Mouse (Mus musculus): ENCODE data around the gene Gm10912.
A peak's percentile ranks its signal among the peaks of the same experiment; 100 is the strongest.
"Not testable (repeated sequence)": the region's sequence is repeated elsewhere in the genome, so short reads cannot be mapped to it uniquely, and the experiment has no call there.

The Gm10912 gene

GRCm38 (mm10) chr2:104069704-104070185 lies 4.1 kb downstream of the Gm10912 start, which contains the start of gene Cd59b:
Cd59b (plus strand) TSS chr2:104069849.
- peak; percentile 39 for DNase-seq

DNA sequence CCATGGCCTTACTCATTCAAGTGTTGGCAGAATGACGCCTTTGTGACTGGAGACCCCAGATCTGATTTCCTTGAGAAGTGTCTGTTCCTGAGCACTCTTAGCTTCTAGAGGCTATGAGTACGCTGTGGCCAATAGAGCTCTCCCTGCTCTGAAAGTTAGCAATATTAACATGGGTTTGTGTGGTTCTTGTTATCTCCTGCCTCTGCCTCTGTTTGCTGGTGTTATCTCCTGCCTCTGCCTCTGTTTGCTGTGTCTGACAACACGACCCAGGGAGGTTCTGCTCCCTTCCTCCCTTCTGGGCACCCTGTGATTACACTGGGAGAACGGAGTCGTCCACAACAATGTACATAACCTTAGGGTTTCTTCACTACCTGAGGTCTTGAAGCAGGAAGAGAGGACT lies 12.7 kb downstream of the Gm10912 start:
- DNase-seq, result not testable (repeated sequence)

DNA sequence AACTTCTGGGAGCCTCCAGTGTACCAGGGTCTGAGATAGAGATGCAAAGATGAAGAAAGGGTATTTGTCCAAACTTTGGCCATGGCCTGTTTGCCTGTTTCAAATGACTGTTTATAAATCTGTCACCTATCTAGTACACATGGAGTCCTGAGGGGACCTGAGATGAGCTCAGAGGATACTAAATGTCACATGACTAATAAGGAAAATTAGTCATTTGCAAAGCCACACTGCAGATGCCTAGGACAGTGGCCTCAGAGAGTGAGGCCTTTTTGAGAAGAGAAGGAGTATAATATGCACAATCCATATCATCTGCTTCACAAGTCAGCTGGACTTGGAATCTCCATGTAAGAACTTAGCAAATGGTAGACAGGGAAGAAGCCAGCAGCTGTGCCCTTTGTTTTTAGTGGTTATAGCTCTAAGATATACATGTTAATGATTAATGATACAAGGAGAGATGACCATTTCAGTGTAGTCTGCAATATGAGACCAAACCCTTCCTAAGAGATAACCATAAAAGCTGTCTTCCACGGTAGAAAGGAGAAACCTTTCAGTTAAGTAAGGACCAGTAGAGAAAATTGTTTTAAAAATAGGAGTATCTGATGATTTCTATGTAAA lies 15.9 kb downstream of the Gm10912 start:
- DNase-seq, result not testable (repeated sequence)

DNA sequence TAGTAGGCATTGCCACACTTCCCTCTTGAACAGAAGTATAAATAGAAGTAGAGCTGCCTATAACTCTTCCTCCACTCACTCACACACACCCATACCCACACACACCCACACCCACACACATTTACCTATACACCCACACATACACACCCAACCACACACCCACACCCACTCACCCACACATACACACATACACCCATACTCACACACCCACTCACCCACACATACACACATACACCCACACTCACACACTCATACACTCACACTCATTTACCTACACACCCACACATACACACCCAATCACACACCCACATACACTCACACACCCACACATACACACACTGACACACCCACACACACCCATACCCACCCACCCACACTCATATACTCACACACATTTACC lies 16.8 kb downstream of the Gm10912 start:
- DNase-seq, result no peak

GRCm38 (mm10) chr2:104084027-104084426 lies 18.4 kb downstream of the Gm10912 start:
- DNase-seq, result not testable (repeated sequence)

DNA sequence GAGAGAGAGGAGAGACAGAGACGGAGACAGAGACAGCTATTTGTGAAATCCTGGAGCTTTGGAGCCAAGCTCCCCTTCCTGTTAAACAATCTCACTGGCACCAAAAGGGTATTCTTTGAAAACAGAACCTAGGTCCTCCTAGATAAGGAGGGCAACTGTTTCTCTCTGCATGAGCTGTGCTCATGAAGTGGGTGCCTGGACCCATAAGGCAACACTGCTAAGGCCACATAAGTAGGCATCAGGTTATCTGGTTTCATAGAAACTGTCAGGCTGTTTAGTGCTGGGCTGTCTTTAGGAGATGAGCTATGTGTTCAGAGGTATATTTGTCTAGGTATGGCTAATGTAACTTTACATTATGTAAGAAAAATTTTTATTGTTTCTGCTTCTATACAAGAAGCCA lies 21.9 kb downstream of the Gm10912 start:
- not testable (repeated sequence) for DNase-seq

GRCm38 (mm10) chr2:104093305-104093704 lies 27.7 kb downstream of the Gm10912 start:
- DNase-seq, result no peak

GRCm38 (mm10) chr2:104095741-104096213 lies 30.2 kb downstream of the Gm10912 start, which contains the start of gene Cd59a:
Cd59a (plus strand) TSS chr2:104095801.
- DNase-seq, result peak; percentile 81

DNA sequence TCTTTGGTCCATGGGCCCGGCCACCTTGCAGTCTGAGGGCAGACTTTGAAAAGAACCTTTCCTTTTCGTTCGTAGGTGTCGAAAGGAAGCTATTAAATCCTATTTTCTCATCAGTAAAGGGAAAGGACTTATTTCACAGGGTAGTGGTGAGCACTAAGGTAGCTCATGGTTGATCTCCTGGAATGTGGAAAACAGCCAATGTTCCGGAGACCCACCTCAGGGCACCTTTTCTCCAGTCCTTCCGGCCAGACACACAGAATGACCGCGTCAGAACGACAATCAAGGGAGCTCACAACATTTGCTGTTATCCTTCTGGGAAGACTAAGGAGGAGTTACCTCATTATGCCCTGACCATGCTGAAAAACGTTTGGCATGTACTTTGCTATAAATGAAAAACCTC lies 30.6 kb downstream of the Gm10912 start:
- no peak for DNase-seq

DNA sequence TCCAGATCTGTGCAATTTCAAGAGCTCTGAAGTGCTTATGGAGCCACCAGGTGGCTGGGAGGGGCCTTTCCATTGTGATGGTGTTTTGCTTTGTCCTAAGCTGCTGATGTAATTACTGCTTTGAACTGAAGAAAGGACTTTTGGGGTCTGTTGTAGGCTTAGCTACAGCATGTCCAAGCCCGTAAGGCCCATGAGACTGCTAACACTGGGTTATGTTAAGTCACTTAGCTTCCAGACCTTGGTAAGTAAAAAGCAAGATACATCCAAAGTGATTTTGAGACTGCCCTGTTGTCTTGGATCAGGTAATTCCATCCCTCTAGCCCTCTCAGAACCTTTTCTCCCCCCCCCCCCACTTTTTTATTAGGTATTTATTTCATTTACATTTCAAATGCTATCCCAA lies 31.2 kb downstream of the Gm10912 start:
- not testable (repeated sequence) for DNase-seq

GRCm38 (mm10) chr2:104097396-104097795 lies 31.8 kb downstream of the Gm10912 start:
- DNase-seq, result not testable (repeated sequence)

DNA sequence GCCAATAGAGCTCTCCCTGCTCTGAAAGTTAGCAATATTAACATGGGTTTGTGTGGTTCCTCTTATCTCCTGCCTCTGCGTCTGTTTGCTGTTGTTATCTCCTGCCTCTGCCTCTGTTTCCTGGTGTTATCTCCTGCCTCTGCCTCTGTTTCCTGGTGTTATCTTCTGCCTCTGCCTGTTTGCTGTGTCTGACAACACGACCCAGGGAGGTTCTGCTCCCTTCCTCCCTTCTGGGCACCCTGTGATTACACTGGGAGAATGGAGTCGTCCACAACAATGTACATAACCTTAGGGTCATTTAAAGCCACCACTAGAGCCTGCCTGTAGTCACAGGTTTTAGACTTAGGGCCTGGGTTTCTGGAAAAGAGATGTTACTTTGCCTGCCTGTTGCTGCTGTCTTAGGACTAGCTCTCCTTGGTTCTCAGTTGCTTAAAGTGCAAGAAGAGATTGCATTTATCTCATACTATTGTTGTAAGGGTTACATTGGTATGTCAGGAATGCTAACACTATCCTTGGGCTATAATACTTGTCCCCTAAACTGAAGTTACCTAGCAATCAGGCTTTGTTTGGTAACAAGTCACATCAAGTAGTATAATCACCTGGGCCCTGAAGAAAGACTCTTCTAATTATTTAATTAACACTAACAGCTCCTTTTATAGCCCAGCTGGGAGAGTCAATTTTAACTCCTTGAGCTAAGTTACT lies 33.1 kb downstream of the Gm10912 start:
- no peak for DNase-seq

DNA sequence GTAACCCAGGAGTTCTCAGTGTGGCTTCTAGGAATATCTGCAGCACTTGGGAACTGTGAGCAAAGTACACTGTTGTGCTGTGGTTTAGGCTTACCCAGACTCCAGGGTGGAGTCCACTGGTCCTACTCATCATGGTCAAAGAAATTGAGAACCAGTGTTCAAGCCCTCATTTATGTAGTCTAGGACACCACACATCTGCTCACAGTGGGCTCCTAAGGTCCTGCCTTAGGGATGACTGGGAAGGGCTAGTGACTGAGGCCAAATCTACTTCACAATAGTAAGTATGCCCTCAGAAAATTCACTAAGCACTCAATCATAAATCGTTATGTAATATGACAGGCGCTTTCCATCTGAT lies 33.6 kb downstream of the Gm10912 start:
- no peak for DNase-seq

- no peak for DNase-seq
Measured at GRCm38 (mm10) chr2:104099946-104100345, 34.3 kb downstream of the Gm10912 start.

DNA sequence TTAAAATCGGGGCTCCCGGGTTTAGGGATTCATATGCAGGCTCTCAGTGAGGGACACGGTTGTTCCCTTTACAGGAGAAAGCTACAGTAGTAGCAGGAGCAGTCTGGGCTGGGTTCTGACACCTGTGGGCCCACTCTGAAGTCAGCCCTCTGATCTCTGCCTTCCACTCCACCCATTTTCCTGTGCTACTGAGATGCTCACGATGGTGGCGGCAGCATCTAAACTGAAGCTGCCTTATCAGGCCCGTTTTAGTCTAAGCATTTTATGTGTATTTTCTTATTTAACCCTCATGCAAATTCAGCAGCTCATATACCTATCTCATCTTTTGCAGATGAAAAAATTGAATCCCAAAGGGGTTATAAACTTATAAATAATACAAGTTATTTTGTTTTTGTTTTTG lies 39.2 kb downstream of the Gm10912 start:
- DNase-seq, result no peak

- not testable (repeated sequence) for DNase-seq
Measured at GRCm38 (mm10) chr2:104109021-104109420, 43.4 kb downstream of the Gm10912 start.

- DNase-seq, result no peak
Measured at GRCm38 (mm10) chr2:104109528-104109927, 43.9 kb downstream of the Gm10912 start.

DNA sequence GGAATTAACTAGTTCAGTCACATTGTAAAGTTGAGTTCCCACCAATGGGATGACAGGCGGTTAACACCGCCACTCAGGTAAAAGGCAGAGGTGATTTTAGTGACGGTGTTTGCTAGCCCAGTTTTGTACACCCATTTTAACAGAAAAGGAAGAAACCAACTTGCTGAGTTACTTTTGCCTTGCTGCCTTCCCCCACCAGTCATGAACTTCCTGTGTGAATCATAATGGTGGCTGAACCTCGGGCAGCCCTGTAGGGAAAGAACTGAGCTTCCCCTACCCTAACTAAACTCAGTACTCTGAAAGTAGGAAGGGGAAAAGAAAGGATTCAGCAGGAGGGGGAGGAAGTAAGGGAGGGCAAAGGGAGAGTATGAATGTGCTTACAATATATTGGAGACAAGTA lies 44.4 kb downstream of the Gm10912 start:
- DNase-seq, result no peak

DNA sequence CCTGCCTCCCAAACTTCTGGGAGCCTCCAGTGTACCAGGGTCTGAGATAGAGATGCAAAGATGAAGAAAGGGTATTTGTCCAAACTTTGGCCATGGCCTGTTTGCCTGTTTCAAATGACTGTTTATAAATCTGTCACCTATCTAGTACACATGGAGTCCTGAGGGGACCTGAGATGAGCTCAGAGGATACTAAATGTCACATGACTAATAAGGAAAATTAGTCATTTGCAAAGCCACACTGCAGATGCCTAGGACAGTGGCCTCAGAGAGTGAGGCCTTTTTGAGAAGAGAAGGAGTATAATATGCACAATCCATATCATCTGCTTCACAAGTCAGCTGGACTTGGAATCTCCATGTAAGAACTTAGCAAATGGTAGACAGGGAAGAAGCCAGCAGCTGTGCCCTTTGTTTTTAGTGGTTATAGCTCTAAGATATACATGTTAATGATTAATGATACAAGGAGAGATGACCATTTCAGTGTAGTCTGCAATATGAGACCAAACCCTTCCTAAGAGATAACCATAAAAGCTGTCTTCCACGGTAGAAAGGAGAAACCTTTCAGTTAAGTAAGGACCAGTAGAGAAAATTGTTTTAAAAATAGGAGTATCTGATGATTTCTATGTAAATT lies 45.7 kb downstream of the Gm10912 start:
- DNase-seq, result not testable (repeated sequence)

DNA sequence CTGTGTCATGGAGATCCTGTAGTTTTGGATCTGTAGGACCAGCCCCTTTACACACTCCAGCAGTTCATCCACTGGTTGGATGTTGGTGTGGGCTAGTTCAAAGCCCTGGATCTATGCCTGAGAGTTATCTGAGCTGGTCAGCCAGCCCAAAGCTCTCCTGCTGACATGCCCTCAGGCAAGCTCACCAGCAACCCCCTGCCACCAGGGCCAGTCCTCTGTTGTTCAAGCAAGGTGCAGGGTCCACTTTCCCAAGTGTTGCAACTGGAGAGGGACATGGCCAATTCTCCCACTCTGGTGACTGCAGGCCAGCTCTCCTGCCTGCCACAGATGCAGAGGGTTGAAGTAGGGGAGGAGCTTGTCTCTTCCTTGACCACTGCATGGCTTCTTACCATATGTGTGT lies 47.9 kb downstream of the Gm10912 start:
- DNase-seq, result not testable (repeated sequence)

DNA sequence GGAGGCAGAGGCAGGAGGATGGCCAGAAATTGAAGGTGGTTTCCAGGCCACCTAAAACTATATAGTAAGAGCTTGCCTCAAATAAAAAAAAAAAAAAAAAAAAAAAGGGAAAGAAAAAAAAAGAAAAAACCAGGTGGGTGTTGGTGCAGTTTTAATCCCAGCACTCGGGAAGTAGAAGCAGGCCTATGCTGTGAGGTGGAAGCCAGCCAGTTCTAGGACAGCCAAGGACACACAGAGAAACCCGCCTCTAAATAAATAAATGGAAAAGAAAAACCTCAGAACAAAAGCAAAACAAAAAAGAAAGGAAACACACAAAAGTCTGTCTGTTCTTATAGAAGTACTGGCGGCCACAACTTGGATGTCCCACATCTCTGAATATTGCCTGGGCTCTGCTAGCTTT lies 49.3 kb downstream of the Gm10912 start:
- no peak for DNase-seq
